Mouse (Mus musculus): Measurements from ENCODE around the gene Oas1a.
"Not testable (repeated sequence)": the region's sequence is repeated elsewhere in the genome, so short reads cannot be mapped to it uniquely, and the experiment has no call there.

DNA sequence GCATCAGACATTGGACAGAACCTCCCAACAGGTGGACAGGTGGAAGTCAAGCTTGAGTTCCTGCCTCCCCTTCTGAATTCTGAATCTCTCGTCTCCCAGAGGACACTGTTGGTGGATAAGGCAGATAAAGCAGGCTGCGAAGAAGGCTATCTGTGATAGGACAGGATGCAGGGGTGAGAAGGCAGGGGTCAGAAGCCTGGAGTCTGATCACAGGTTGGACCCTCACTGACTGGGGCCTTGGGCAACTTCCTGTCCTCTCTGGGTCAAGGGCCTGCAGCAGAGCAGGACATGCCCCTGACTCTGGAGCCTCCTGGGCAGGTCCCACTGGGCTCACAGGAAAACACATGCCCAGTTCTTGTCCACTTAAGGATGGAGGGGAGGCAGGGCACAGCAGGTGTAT is 19.0 kb upstream of the Oas1a start:
- TF ChIP-seq CTCF, POLR2A (IDR thresholded peaks at IDR 0.05; ENCODE audit: extremely low read depth, insufficient read depth, low read length): not testable (repeated sequence)

Measured in cortical plate, adult 2 months (tissue).